In genomic region chr2:144791671-144792294, GRCm38 (mm10) we compare ENCODE assay signal across 22 mouse cellular contexts. TPM values are rescaled to one million over a fixed set of nuclear protein-coding genes. Genes with fewer than 3 reads are reported as not detected.
A peak's percentile ranks its signal among the peaks of the same experiment; 100 is the strongest.
DNase-seq lines count a peak whose midpoint lies in the region; ATAC-seq and TF ChIP-seq lines count a peak whose summit lies in the region.
"Had no signal": no experiment of that assay in that cellular context is flagged by ENCODE, and none has a peak within 500 bp of the region (broad histone marks: within the 10 kb centered on the region; RNA-seq: fewer than 3 reads in every experiment).

No protein-coding gene starts in this region.

- H3K36me3 ChIP-seq in midbrain, postnatal 0 days (ENCODE audit: insufficient read depth, low read length) = no peaks in the 10 kb centered on the region
- H3K36me3 ChIP-seq in midbrain, embryonic 10.5 days = no peaks in the 10 kb centered on the region
- H3K36me3 ChIP-seq: limb, embryonic 10.5 days; liver, embryonic 12.5 days; lung, embryonic 15.5 days had no signal

- no peak overlapping the region for H3K4me3 ChIP-seq in midbrain, postnatal 0 days (ENCODE audit: low read depth, low read length)
- no peak overlapping the region for H3K4me3 ChIP-seq in midbrain, embryonic 10.5 days
- H3K4me3 ChIP-seq: limb, embryonic 10.5 days; liver, embryonic 12.5 days; lung, embryonic 15.5 days; myocyte had no signal

- no peaks in the 10 kb centered on the region for H3K4me1 ChIP-seq in midbrain, postnatal 0 days (ENCODE audit: insufficient read depth, low read length)
- H3K4me1 ChIP-seq in midbrain, embryonic 10.5 days = no peaks in the 10 kb centered on the region
- H3K4me1 ChIP-seq: liver, embryonic 12.5 days; lung, embryonic 15.5 days had no signal

- 0 out of 2 replicates have a peak overlapping the region, but pooled peaks have one; percentile 47 for H3K27ac ChIP-seq in midbrain, postnatal 0 days (ENCODE audit: low read depth, low read length)
- no peak overlapping the region for H3K27ac ChIP-seq in midbrain, embryonic 10.5 days (replicated peaks)
- H3K27ac ChIP-seq: kidney, postnatal 0 days; limb, embryonic 10.5 days; liver, embryonic 12.5 days; lung, embryonic 15.5 days had no signal

- H3K9ac ChIP-seq in midbrain, postnatal 0 days (replicated peaks; ENCODE audit: low read length, poor library complexity, severe bottlenecking) = no peak overlapping the region
- H3K9ac ChIP-seq: liver, embryonic 12.5 days; lung, embryonic 15.5 days had no signal

- intact Hi-C loops in gastrocnemius, postnatal 36 days (cut with DNase I) = no loop called here

- peak; percentile 26 for DNase-seq in midbrain, postnatal 0 days (ENCODE audit: low spot score)
- DNase-seq in midbrain, embryonic 10.5 days (ENCODE audit: low spot score) = no peak
- peak; percentile 5 to 13 for DNase-seq in frontal cortex, postnatal 25 days (ENCODE audit: low spot score in 2 of 2)
- DNase-seq in layer of hippocampus, adult 9-10 months (ENCODE audit: low spot score) = peak; percentile 47
- peak; percentile 12 for DNase-seq in neural tube, embryonic 10.5 days (ENCODE audit: extremely low spot score, low spot score)
- DNase-seq in gastrocnemius, postnatal 36 days = no peak
- DNase-seq in thymus, postnatal 25 days = no peak
- DNase-seq: adrenal gland, postnatal 25 days; cerebellum, postnatal 14 days had no signal

- TF ChIP-seq CTCF in midbrain, postnatal 0 days (IDR thresholded peaks at IDR 0.05) = no peak

- 69% methylated on average over 14 of the region's 14 CpGs for WGBS in midbrain, postnatal 0 days
- 84% methylated on average over 14 of the region's 14 CpGs for WGBS in midbrain, embryonic 10.5 days

- no peak overlapping the region for H3K4me2 ChIP-seq in midbrain, postnatal 0 days (ENCODE audit: low read depth, low read length, poor library complexity, severe bottlenecking)
- H3K4me2 ChIP-seq: liver, embryonic 12.5 days; lung, embryonic 15.5 days had no signal

- no peaks in the 10 kb centered on the region for H3K9me3 ChIP-seq in midbrain, postnatal 0 days (ENCODE audit: low read length)
- H3K9me3 ChIP-seq in midbrain, embryonic 10.5 days (replicated peaks) = no peaks in the 10 kb centered on the region
- H3K9me3 ChIP-seq: limb, embryonic 10.5 days; liver, embryonic 12.5 days; lung, embryonic 15.5 days had no signal

- no peak for ATAC-seq in midbrain, postnatal 0 days (ENCODE audit: low FRiP score)
- no peak for ATAC-seq in monocyte, adult 5-6 weeks (replicated peaks; ENCODE audit: insufficient number of reproducible peaks, low FRiP score, low TSS enrichment, poor library complexity, severe bottlenecking)
- ATAC-seq: forebrain, embryonic 14.5 days; intestine, postnatal 0 days; liver, embryonic 12.5 days had no signal

- no peaks in the 10 kb centered on the region for H3K27me3 ChIP-seq in midbrain, postnatal 0 days (ENCODE audit: insufficient read depth, low read length)
- H3K27me3 ChIP-seq in midbrain, embryonic 10.5 days (ENCODE audit: low read depth, poor library complexity, severe bottlenecking) = no peaks in the 10 kb centered on the region
- H3K27me3 ChIP-seq: liver, embryonic 12.5 days; lung, embryonic 15.5 days had no signal

RNA-seq across cellular contexts. Expression of gene Scp2d1, which starts 31.7 kb away (rescaled TPM):
- total RNA-seq in midbrain, postnatal 0 days (2014; rRNA removed) = not detected in 2 replicates
- polyA plus RNA-seq in midbrain, postnatal 0 days (2015; fragmentation: Nextera tagmentation; extraction: Ambion mirVana) = not detected in 2 replicates
- polyA plus RNA-seq in midbrain, embryonic 10.5 days (2016; fragmentation: Nextera tagmentation; extraction: Ambion mirVana) = not detected in 2 replicates
- total RNA-seq in monocyte, adult 5-6 weeks (2017) = not detected in 3 replicates
- not detected for total RNA-seq in gastrocnemius, postnatal 36 days (2021)
- total RNA-seq: adrenal gland, postnatal 25 days; gastrocnemius, postnatal 4 days; hematopoietic stem cell, adult 5-6 weeks; megakaryocyte progenitor cell, adult 5-6 weeks had no signal
- polyA plus RNA-seq: forebrain, embryonic 14.5 days; heart, embryonic 14.5 days; intestine, postnatal 0 days; kidney, postnatal 0 days; limb, embryonic 10.5 days; liver, embryonic 12.5 days; lung, embryonic 15.5 days; myocyte; stomach, embryonic 16.5 days had no signal

Comparison
In these comparisons a context has a peak if more than half of its experiments do, and no peak if none do; other contexts are left out.
1. DNase-seq: peak in midbrain, postnatal 0 days (single experiment), frontal cortex, postnatal 25 days (2 of 2), layer of hippocampus, adult 9-10 months (single experiment) and neural tube, embryonic 10.5 days (single experiment); none in midbrain, embryonic 10.5 days (single experiment), gastrocnemius, postnatal 36 days (0 of 2) and thymus, postnatal 25 days (single experiment).